Mouse (Mus musculus): ENCODE results near the gene Brd4.

- TF ChIP-seq POLR2A (IDR thresholded peaks at IDR 0.05; ENCODE audit: low read depth, low read length) (no peak), CTCF (IDR thresholded peaks at IDR 0.05; ENCODE audit: extremely low read depth, insufficient read length, insufficient replicate concordance, low read depth, low read length) (no peak)
Measured at GRCm38 (mm10) chr17:32268540-32268960, 16.0 kb downstream of the Brd4 start.
